Mouse (Mus musculus): ENCODE measurements around the gene Cdhr5. TPM values are rescaled to one million over a fixed set of nuclear protein-coding genes. Genes with fewer than 3 reads are reported as not detected.
A peak's percentile ranks its signal among the peaks of the same experiment; 100 is the strongest.

The Cdhr5 gene
- polyA plus RNA-seq, 1 experiment from 2014 or later, result not detected

DNA sequence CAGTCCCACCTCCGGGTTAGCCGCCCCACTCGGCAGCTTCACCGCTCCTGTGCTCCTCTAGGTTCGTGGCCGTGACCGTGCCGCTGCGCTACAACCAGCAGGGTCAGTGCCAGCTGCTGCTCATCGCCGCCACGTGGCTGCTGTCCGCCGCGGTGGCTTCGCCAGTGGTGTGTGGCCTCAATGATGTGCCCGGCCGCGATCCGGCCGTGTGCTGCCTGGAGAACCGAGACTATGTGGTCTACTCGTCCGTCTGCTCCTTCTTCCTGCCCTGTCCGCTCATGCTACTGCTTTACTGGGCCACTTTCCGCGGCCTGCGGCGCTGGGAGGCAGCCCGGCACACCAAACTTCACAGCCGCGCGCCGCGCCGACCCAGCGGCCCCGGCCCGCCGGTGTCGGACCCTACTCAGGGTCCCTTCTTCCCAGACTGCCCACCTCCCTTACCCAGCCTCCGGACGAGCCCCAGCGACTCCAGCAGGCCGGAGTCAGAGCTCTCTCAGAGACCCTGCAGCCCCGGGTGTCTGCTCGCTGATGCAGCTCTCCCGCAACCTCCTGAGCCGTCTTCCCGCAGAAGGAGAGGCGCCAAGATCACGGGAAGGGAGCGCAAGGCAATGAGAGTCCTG lies 17.4 kb upstream of the Cdhr5 start:
- H3K4me3 ChIP-seq, result peak overlapping the region; percentile 52
- peak overlapping the region; percentile 10; the same call in 1 of the 2 replicates for H3K27ac ChIP-seq (replicated peaks)
- WGBS, result 1% methylated on average over 53 of the region's 53 CpGs
- DNase-seq (ENCODE audit: low spot score), result peak; percentile 68
- peaks cover 25% of the 10 kb centered on the region for H3K36me3 ChIP-seq
- peaks cover 37% of the 10 kb centered on the region for H3K4me1 ChIP-seq
- no peaks in the 10 kb centered on the region for H3K9me3 ChIP-seq (replicated peaks)
- H3K27me3 ChIP-seq (ENCODE audit: low read depth, poor library complexity, severe bottlenecking), result peaks cover 74% of the 10 kb centered on the region

GRCm38 (mm10) chr7:141292583-141293388 lies 16.2 kb upstream of the Cdhr5 start:
- Histone ChIP-seq H3K36me3 (peaks cover 15% of the 10 kb centered on the region), H3K27ac (replicated peaks) (peak overlapping the region; percentile 74; the same call in 1 of the 2 replicates), H3K4me1 (peaks cover 37% of the 10 kb centered on the region), H3K9me3 (replicated peaks) (no peaks in the 10 kb centered on the region), H3K27me3 (ENCODE audit: low read depth, poor library complexity, severe bottlenecking) (peaks cover 74% of the 10 kb centered on the region), H3K4me3 (peak overlapping the region; percentile 61)
- DNase-seq (ENCODE audit: low spot score), result peak; percentile 45
- 19% methylated on average over 15 of the region's 15 CpGs for WGBS

GRCm38 (mm10) chr7:141291921-141292582 lies 15.5 kb upstream of the Cdhr5 start, which contains the start of gene Drd4:
Gene Drd4, plus strand, starts transcription at chr7:141292006.
- peaks cover 74% of the 10 kb centered on the region for H3K27me3 ChIP-seq (ENCODE audit: low read depth, poor library complexity, severe bottlenecking)
- peak within 1 kb of the TSS; percentile 74 for H3K27ac ChIP-seq (replicated peaks)
- H3K4me1 ChIP-seq, result peaks cover 37% of the 10 kb centered on the region
- peak; percentile 67 for DNase-seq (ENCODE audit: low spot score)
- H3K36me3 ChIP-seq, result peaks cover 8% of the 10 kb centered on the region
- 1% methylated on average over 46 of the region's 46 CpGs for WGBS
- H3K9me3 ChIP-seq (replicated peaks), result no peaks in the 10 kb centered on the region
- peak within 1 kb of the TSS; percentile 61 for H3K4me3 ChIP-seq

- Histone ChIP-seq H3K9me3 (replicated peaks) (no peaks in the 10 kb centered on the region), H3K4me1 (peaks cover 17% of the 10 kb centered on the region), H3K36me3 (no peaks in the 10 kb centered on the region), H3K27ac (replicated peaks) (no peak overlapping the region), H3K4me3 (no peak overlapping the region), H3K27me3 (ENCODE audit: low read depth, poor library complexity, severe bottlenecking) (peaks cover 36% of the 10 kb centered on the region)
- DNase-seq (ENCODE audit: low spot score), result no peak
- WGBS, result 85% methylated on average over 3 of the region's 3 CpGs
Observed at GRCm38 (mm10) chr7:141288042-141288441, 11.5 kb upstream of the Cdhr5 start.

- no peaks in the 10 kb centered on the region for H3K36me3 ChIP-seq
- H3K27me3 ChIP-seq (ENCODE audit: low read depth, poor library complexity, severe bottlenecking), result peaks cover 34% of the 10 kb centered on the region
- no peak for DNase-seq (ENCODE audit: low spot score)
- no peak overlapping the region for H3K27ac ChIP-seq (replicated peaks)
- H3K9me3 ChIP-seq (replicated peaks), result no peaks in the 10 kb centered on the region
- WGBS, result 87% methylated on average over 4 of the region's 4 CpGs
- peaks cover 24% of the 10 kb centered on the region for H3K4me1 ChIP-seq
- no peak overlapping the region for H3K4me3 ChIP-seq
Observed at GRCm38 (mm10) chr7:141282756-141283155, 6.2 kb upstream of the Cdhr5 start.

GRCm38 (mm10) chr7:141281442-141281841 lies 4.9 kb upstream of the Cdhr5 start:
- no peak for DNase-seq (ENCODE audit: low spot score)
- Histone ChIP-seq H3K4me1 (peaks cover 32% of the 10 kb centered on the region), H3K27me3 (ENCODE audit: low read depth, poor library complexity, severe bottlenecking) (peaks cover 47% of the 10 kb centered on the region), H3K9me3 (replicated peaks) (no peaks in the 10 kb centered on the region), H3K4me3 (no peak overlapping the region), H3K27ac (replicated peaks) (no peak overlapping the region), H3K36me3 (no peaks in the 10 kb centered on the region)
- 72% methylated on average over 6 of the region's 6 CpGs for WGBS

DNA sequence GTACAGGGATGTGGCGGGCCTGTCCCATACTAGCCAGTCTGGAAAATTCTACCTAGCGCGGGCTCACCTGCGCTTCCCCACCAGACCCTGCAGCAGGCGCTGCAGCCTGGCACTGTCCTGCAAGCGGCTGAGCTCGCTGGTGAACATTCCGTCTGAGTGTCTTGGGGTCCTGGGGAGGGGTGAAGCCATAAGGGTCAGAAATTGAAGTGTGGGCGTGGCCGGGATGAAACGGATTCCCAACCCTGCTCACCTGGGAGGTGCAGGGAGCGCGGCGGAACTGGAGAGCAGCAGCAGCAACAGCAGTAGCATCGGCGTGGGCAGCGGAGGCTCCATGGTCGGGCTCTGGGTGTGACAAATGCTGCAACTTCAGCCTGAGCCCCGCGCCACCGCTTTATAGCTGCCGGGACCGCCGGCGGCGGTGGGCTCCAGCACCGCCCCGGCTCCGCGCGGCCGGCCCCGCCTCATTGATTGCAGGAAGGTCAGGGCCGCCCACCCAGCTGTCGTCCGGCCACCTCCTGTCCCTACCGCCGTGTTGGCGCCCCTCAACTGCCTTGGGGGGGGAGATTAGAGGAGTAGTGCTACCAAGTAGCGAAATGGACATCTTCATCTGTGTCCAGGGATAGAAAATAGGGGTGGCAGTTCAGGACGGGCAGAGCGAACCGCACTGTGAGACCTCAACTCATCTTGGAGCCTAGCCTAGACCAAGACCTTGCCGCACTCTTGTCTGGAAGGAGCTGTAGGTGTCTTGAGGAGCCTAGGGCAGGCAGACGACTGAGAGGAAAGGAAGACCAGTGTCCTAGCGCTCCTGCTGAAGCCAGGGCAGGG lies 2.4 kb upstream of the Cdhr5 start, which contains the start of gene Sct:
TSS of gene Sct (minus strand) at position 368 of the 825 bp plus-strand sequence.
- peak; percentile 57 for DNase-seq (ENCODE audit: low spot score)
- H3K27ac ChIP-seq (replicated peaks), result peak within 1 kb of the TSS; percentile 52
- H3K27me3 ChIP-seq (ENCODE audit: low read depth, poor library complexity, severe bottlenecking), result peaks cover 48% of the 10 kb centered on the region
- H3K36me3 ChIP-seq, result no peaks in the 10 kb centered on the region
- H3K4me3 ChIP-seq, result peak within 1 kb of the TSS; percentile 55
- peaks cover 33% of the 10 kb centered on the region for H3K4me1 ChIP-seq
- WGBS, result 2% methylated on average over 46 of the region's 46 CpGs
- H3K9me3 ChIP-seq (replicated peaks), result no peaks in the 10 kb centered on the region

DNA sequence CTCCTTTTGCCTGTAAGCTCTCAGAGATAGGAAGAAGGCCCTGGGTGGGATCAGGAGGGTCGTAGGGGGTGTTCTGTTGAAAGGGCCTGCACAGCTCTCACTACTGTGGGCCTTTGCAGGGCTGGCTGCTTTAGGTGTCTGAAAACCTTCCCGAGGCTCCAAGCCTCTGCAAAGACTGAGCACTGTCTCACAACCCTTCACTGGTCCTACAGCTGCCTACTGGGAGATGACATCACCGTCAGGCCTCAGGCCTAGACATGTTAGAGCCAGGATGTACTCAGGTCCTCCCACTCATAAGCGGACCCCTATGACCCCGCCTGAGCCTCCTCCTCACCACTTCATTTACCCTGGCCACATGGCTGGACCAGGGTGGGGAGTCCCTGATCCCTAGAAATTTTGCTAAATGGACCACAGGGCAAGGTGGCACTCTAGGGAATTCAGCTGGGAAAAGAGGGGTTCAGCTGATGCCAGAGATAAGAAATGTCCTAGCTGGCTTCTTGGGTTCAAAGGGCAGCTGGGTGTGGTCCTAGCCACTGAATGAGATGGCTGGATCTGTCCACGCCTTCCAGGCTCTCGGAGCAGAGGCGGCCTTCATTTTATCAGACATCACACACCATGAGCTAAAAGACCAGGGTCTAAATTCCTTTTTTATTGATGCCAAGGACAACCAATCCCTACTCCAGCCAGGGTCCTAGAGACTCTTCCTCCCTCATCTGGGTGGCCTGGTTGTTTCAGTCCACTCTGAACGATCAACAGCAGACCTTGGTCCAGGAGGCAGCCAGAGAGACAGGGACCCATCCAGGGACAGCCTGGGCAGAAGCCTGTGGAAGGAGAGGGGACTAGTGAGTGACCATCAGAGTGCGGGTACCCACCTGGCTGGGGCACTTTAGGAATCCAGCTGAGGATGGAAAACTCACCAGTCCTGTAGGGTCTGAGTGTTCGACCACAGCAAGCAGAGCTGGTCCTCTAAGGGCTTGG lies 1.4 kb upstream of the Cdhr5 start:
- Histone ChIP-seq H3K4me1 (peaks cover 33% of the 10 kb centered on the region), H3K27me3 (ENCODE audit: low read depth, poor library complexity, severe bottlenecking) (peaks cover 48% of the 10 kb centered on the region), H3K36me3 (no peaks in the 10 kb centered on the region), H3K9me3 (replicated peaks) (no peaks in the 10 kb centered on the region), H3K27ac (replicated peaks) (peak overlapping the region; percentile 52; the same call in 1 of the 2 replicates), H3K4me3 (peak overlapping the region; percentile 55)
- 78% methylated on average over 11 of the region's 11 CpGs for WGBS
- no peak for DNase-seq (ENCODE audit: low spot score)

DNA sequence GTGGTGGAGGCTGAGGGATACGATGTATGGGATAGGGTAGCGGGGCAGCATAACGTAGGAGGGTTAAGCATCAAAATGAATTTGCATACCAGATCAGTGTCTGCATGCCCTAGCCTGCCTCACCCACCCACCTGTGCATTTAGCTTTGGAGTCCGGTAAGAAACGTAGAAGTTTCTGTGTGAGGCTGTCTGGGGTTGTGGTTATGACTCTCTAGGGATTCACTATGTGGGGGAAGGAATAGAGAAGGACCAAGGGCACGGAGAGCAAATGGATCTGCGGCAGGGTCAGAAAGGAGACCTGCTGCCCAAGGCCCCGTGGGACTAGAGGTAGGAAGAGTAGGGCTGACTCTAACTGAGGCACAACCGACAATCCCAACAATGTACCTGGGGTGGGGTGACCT lies 1.2 kb downstream of the Cdhr5 start:
- DNase-seq (ENCODE audit: low spot score), result no peak
- Histone ChIP-seq H3K36me3 (no peaks in the 10 kb centered on the region), H3K27ac (replicated peaks) (no peak overlapping the region), H3K4me3 (no peak overlapping the region), H3K4me1 (peaks cover 24% of the 10 kb centered on the region), H3K9me3 (replicated peaks) (no peaks in the 10 kb centered on the region), H3K27me3 (ENCODE audit: low read depth, poor library complexity, severe bottlenecking) (peaks cover 38% of the 10 kb centered on the region)
- 88% methylated on average over 9 of the region's 9 CpGs for WGBS

GRCm38 (mm10) chr7:141270631-141271030 lies 6.0 kb downstream of the Cdhr5 start:
- no peak overlapping the region for H3K27ac ChIP-seq (replicated peaks)
- H3K36me3 ChIP-seq, result no peaks in the 10 kb centered on the region
- WGBS, result 82% methylated on average over 3 of the region's 3 CpGs

GRCm38 (mm10) chr7:141269273-141269545 lies 7.4 kb downstream of the Cdhr5 start:
- Histone ChIP-seq H3K36me3 (peaks cover 6% of the 10 kb centered on the region), H3K27ac (replicated peaks) (no peak overlapping the region)
- 88% methylated on average over 14 of the region's 14 CpGs for WGBS

More at GRCm38 (mm10) chr7:141270631-141271030, 6.0 kb downstream of the Cdhr5 start:
- no peaks in the 10 kb centered on the region for H3K9me3 ChIP-seq (replicated peaks)
- no peaks in the 10 kb centered on the region for H3K27me3 ChIP-seq (ENCODE audit: low read depth, poor library complexity, severe bottlenecking)
- no peak overlapping the region for H3K4me3 ChIP-seq
- peaks cover 10% of the 10 kb centered on the region for H3K4me1 ChIP-seq
- no peak for DNase-seq (ENCODE audit: low spot score)

More at GRCm38 (mm10) chr7:141269273-141269545, 7.4 kb downstream of the Cdhr5 start:
- no peak for DNase-seq (ENCODE audit: low spot score)
- Histone ChIP-seq H3K4me3 (no peak overlapping the region; the same call in 1 of the 2 replicates), H3K27me3 (ENCODE audit: low read depth, poor library complexity, severe bottlenecking) (no peaks in the 10 kb centered on the region), H3K4me1 (peaks cover 19% of the 10 kb centered on the region), H3K9me3 (replicated peaks) (no peaks in the 10 kb centered on the region)
